Mouse (Mus musculus): ENCODE measurements around the gene Rab5b. TPM values are rescaled to one million over a fixed set of nuclear protein-coding genes. Genes with fewer than 3 reads are reported as not detected.

Rab5b gene
- 10 to 100 TPM; 87.5 to 89.5 TPM for total RNA-seq (2023)

GRCm38 (mm10) chr10:128695992-128696807 is at the start of gene Rab5b:
TSS of gene Rab5b (minus strand) at chr10:128696264.

DNA sequence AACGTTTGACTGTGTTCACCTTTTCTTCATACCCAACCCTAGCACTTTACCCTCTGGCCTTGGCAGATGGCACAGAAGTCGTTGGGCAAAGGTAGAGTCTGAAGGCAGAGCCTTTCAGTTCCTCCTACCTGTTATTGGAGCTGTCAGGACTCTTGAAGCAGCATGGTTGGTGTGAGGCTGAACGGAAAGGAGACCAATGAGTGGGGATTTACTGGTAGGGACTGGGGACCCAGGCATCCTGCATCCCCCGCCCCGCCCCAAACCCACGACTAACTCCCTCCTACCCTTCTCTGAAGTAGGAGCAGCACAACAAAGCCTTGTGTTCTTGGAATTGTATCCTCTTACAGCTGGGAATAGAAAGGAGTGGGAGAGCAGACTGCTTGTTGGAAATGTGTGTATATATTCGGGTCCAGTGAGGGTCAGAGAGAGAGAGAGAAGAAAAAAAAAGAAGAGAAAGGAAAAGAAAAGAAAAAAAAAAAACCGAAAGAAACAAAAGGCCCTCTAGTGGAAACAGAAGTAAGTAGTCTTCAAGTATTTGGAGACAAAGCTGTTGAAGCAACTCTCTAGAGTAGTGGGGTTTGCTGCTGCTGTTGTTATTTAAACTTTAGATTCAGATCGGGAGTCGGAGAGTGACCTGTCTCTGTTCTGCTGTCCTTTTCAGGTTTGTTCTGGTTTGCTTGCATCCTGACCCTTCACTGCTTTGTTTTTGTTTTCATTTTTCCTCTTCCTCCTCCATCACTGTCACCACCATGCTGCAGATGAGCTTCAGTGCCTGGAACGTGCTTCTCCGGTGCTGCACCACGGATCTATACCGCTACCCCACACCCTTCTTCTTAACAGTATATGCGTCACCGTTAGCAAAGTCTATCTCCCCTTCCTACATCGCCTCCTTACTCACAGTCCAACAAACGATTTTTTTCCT is 48.9 kb upstream of the Rab5b start, which contains the start of gene Dgka:
Gene Dgka (minus strand): TSS at position 176 of the 922 bp plus-strand sequence.

DNA sequence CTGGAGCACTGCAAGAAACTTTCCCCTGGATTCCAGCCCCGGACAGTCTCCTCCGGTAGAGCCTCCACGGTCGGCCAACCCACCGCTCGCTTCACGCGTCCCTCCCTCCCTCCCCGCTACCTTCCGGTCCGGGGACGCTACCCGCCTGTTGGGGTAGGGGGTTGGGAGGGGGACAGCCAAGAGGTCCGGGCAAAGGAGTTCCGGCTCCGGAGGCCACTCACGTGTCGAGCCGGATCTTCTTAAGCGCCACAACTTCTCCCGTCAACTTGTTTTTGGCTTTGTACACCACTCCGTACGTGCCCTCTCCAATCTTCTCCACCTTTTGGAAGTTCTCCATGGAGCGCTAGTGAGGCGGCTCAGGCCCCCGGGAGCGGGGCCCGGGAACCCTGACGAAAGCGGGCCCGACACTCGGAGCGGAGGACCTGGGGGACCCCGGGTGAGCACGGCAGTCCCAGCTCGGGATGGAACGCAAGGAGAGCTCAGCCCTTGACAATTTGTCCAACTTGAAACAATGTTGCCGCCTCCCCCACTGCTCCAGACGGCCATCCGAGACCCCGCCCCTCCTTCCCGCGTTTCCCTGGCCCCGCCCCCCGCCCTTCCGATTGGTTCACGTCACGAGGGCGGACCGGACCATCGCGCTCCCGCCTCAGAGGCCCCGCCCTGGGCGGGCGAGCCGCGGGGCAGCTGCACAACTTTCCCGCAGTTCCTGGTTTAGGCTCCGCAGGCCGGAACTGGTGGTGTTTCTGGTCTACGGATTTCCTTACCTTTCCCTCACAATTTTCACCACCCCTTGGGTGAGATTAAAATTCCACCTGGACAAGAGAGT is 8.6 kb upstream of the Rab5b start, which contains the start of gene Cdk2:
Gene Cdk2 (minus strand): TSS at position 541 of the 826 bp plus-strand sequence.

GRCm38 (mm10) chr10:128703895-128704294 is 7.8 kb upstream of the Rab5b start, which contains the start of gene Pmel:
TSS of gene Pmel (plus strand) at chr10:128704195.

GRCm38 (mm10) chr10:128673763-128674468 is 22.1 kb downstream of the Rab5b start, which contains the start of gene Suox:
TSS of gene Suox (minus strand) at chr10:128674073.

GRCm38 (mm10) chr10:128645111-128646011 is 50.7 kb downstream of the Rab5b start, which contains the start of gene Ikzf4:
TSS of gene Ikzf4 (minus strand) at chr10:128645991.

Other genes with a start within 250 kb of the Rab5b start
- gene Smarcc2, start 237.0 kb downstream of the Rab5b start, total RNA-seq (2023): 100 to 1,000 TPM; 111 to 131 TPM
- 100 to 1,000 TPM; 761 to 845 TPM for gene Myl6, start 202.1 kb downstream of the Rab5b start, total RNA-seq (2023)
- gene Myl6b, start 197.6 kb downstream of the Rab5b start, total RNA-seq (2023): 1 to 10 TPM in 1 of 2 experiments, under 1 TPM in 1; 0.52 to 1.3 TPM
- gene Esyt1, start 170.4 kb downstream of the Rab5b start, total RNA-seq (2023): 100 to 1,000 TPM; 138 to 156 TPM
- 10 to 100 TPM; 39.5 to 40.5 TPM for gene Zc3h10, start 148.5 kb downstream of the Rab5b start, total RNA-seq (2023)
- gene Rpl41, start 147.0 kb downstream of the Rab5b start, total RNA-seq (2023): 1,000 to 10,000 TPM; 2,671 to 2,681 TPM
- 10 to 100 TPM; 39.1 to 41.6 TPM for gene Pa2g4, start 130.3 kb downstream of the Rab5b start, total RNA-seq (2023)
- 1 to 10 TPM; 1.7 TPM for gene Erbb3, start 106.6 kb downstream of the Rab5b start, total RNA-seq (2023)
- 100 to 1,000 TPM; 780 to 995 TPM for gene Rps26, start 69.5 kb downstream of the Rab5b start, total RNA-seq (2023)
- gene Ikzf4, start 50.3 kb downstream of the Rab5b start, total RNA-seq (2023): under 1 TPM in 1 of 2 experiments, not detected in 1; 0.16 TPM
- 1 to 10 TPM; 2.9 to 4.4 TPM for gene Suox, start 22.2 kb downstream of the Rab5b start, total RNA-seq (2023)
- gene Pmel, start 7.9 kb upstream of the Rab5b start, total RNA-seq (2023): under 1 TPM; 0.37 to 0.49 TPM
- gene Cdk2, start 8.8 kb upstream of the Rab5b start, total RNA-seq (2023): 10 to 100 TPM; 34.9 to 37.9 TPM
- gene Dgka, start 48.6 kb upstream of the Rab5b start, total RNA-seq (2023): 10 to 100 TPM; 49.5 to 55.2 TPM
- gene Pym1, start 51.6 kb upstream of the Rab5b start, total RNA-seq (2023): 10 to 100 TPM; 20.3 to 22.7 TPM
- 10 to 100 TPM in 1 of 2 experiments, 1 to 10 TPM in 1; 9.8 to 18.0 TPM for gene Mmp19, start 94.6 kb upstream of the Rab5b start, total RNA-seq (2023)
- 10 to 100 TPM; 63.2 to 69.8 TPM for gene Dnajc14, start 107.8 kb upstream of the Rab5b start, total RNA-seq (2023)
- 10 to 100 TPM; 10.8 to 11.1 TPM for gene Tmem198b, start 108.1 kb upstream of the Rab5b start, total RNA-seq (2023)
- gene Sarnp, start 121.1 kb upstream of the Rab5b start, total RNA-seq (2023): 10 to 100 TPM; 40.5 to 49.9 TPM
- 10 to 100 TPM; 30.9 to 41.1 TPM for gene Ormdl2, start 125.4 kb upstream of the Rab5b start, total RNA-seq (2023)
- gene Gdf11, start 195.5 kb upstream of the Rab5b start, total RNA-seq (2023): under 1 TPM; 0.43 to 0.50 TPM
- gene Cd63, start 204.7 kb upstream of the Rab5b start, total RNA-seq (2023): 1 to 10 TPM; 3.9 to 5.2 TPM
- 1 to 10 TPM; 4.9 to 5.2 TPM for gene Rdh5, start 226.6 kb upstream of the Rab5b start, total RNA-seq (2023)
- 100 to 1,000 TPM in 1 of 2 experiments, 10 to 100 TPM in 1; 85.1 to 109 TPM for gene Bloc1s1, start 227.8 kb upstream of the Rab5b start, total RNA-seq (2023)
- not detected for gene Itga7, start 237.6 kb upstream of the Rab5b start, total RNA-seq (2023)